26 mouse cellular contexts compared by ENCODE assay signal in the genomic region with DNA sequence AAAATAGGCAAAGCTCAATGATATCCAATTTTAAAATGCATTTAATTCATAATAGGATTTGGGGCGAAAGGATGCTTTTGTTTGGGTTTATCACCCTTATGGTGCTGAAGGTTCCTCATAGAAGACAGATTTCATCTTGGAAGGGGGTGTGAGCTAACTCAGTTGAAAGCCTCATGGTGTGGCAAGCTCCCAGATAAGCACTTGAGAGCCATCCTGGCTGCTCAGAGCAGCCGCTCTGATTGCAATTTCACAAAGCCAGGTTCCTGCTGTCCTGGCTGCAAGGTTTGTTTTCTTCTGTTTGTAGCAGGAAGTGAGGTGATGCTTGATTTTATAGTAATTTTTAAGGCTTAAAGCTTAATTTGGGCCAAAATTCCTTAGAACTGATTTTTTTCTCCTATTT.
DNase-seq lines count a peak whose midpoint lies in the region; TF ChIP-seq lines count a peak whose summit lies in the region.
"Had no signal": no experiment of that assay in that cellular context is flagged by ENCODE, and none has a peak within 500 bp of the region (broad histone marks: within the 10 kb centered on the region; RNA-seq: fewer than 3 reads in every experiment).

No protein-coding gene starts in this region.

- no peaks in the 10 kb centered on the region; a peak in 1 of 4 replicates for H3K36me3 ChIP-seq in MEL (ENCODE audit: control insufficient read depth in 1 of 2, insufficient read depth in 2 of 2, low read length in 2 of 2)
- H3K36me3 ChIP-seq: embryonic facial prominence, embryonic 10.5 days; embryonic facial prominence, embryonic 15.5 days; forebrain, embryonic 12.5 days; heart, embryonic 10.5 days; heart, embryonic 15.5 days; liver, embryonic 13.5 days; midbrain, embryonic 13.5 days; neural tube, embryonic 12.5 days had no signal

- no peak overlapping the region for H3K27ac ChIP-seq in MEL (ENCODE audit: control insufficient read depth, low read depth, low read length)
- H3K27ac ChIP-seq: embryonic facial prominence, embryonic 10.5 days; embryonic facial prominence, embryonic 15.5 days; forebrain, embryonic 12.5 days; heart, embryonic 10.5 days; heart, embryonic 15.5 days; liver, embryonic 13.5 days; macrophage; midbrain, embryonic 13.5 days; neural tube, embryonic 12.5 days had no signal

- H3K9ac ChIP-seq in MEL (ENCODE audit: control insufficient read depth, low read depth, low read length, poor library complexity, severe bottlenecking): no peak overlapping the region
- H3K9ac ChIP-seq: embryonic facial prominence, embryonic 15.5 days; forebrain, embryonic 12.5 days; heart, embryonic 15.5 days; liver, embryonic 13.5 days; midbrain, embryonic 13.5 days; neural tube, embryonic 12.5 days had no signal

- no peaks in the 10 kb centered on the region; a peak in 1 of 4 replicates for H3K27me3 ChIP-seq in MEL (ENCODE audit: control insufficient read depth in 1 of 2, insufficient read depth in 2 of 2, low read length in 2 of 2)
- H3K27me3 ChIP-seq: CH12.LX; embryonic facial prominence, embryonic 15.5 days; forebrain, embryonic 12.5 days; heart, embryonic 15.5 days; liver, embryonic 13.5 days; midbrain, embryonic 13.5 days; neural tube, embryonic 12.5 days had no signal

- no peak for TF ChIP-seq RAD21 in MEL (IDR thresholded peaks at IDR 0.05; ENCODE audit: low read depth, low read length)

- no peak for TF ChIP-seq CTCF in MEL (IDR thresholded peaks at IDR 0.05 in 2 of 3, conservative IDR thresholded peaks at IDR 0.05 in 1 of 3; ENCODE audit: control insufficient read depth in 1 of 3, insufficient read depth in 1 of 3, low read depth in 2 of 3, low read length in 3 of 3, poor library complexity in 1 of 3, severe bottlenecking in 1 of 3)

- H3K79me2 ChIP-seq in MEL (ENCODE audit: control insufficient read depth, insufficient read depth, low read length, poor library complexity): no peaks in the 10 kb centered on the region

- DNase-seq in adrenal gland, postnatal 25 days: peak; percentile 7
- no peak for DNase-seq in adrenal gland, adult 2 months
- DNase-seq in MEL (ENCODE audit: low read depth, low spot score): peak; percentile 3
- DNase-seq in cerebellum, adult 11-12 months: peak; percentile 93
- DNase-seq in cerebellum, adult 9-11 months: peak; percentile 94
- DNase-seq in ovary, postnatal 36 days (ENCODE audit: low spot score): no peak
- no peak for DNase-seq in layer of hippocampus, postnatal 14 days (ENCODE audit: low spot score in 2 of 2)
- DNase-seq in lung, postnatal 4 days: no peak
- DNase-seq: adrenal gland, postnatal 10 days; gastrocnemius, postnatal 25 days; heart, adult 11 months; kidney, adult 9 months; kidney, postnatal 10 days; layer of hippocampus, adult 9-11 months; liver, embryonic 13.5 days; lung, adult 18-20 months had no signal

- H3K4me1 ChIP-seq in MEL (ENCODE audit: control insufficient read depth in 1 of 2, insufficient read depth in 2 of 2, low read length in 2 of 2): no peaks in the 10 kb centered on the region
- H3K4me1 ChIP-seq: embryonic facial prominence, embryonic 10.5 days; embryonic facial prominence, embryonic 15.5 days; forebrain, embryonic 12.5 days; heart, embryonic 10.5 days; heart, embryonic 15.5 days; liver, embryonic 13.5 days; midbrain, embryonic 13.5 days; neural tube, embryonic 12.5 days had no signal

- TF ChIP-seq EP300 in MEL (IDR thresholded peaks at IDR 0.05; ENCODE audit: low read depth in 1 of 2, low read length in 2 of 2): no peak

- H3K9me3 ChIP-seq in MEL (replicated peaks; ENCODE audit: insufficient read depth, low read length): no peaks in the 10 kb centered on the region
- H3K9me3 ChIP-seq: embryonic facial prominence, embryonic 10.5 days; embryonic facial prominence, embryonic 15.5 days; forebrain, embryonic 12.5 days; heart, embryonic 10.5 days; heart, embryonic 15.5 days; liver, embryonic 13.5 days; midbrain, embryonic 13.5 days; neural tube, embryonic 12.5 days had no signal

- H3K4me3 ChIP-seq in MEL (ENCODE audit: control insufficient read depth in 1 of 2, insufficient read depth in 1 of 2, low read depth in 2 of 2, low read length in 2 of 2): no peak overlapping the region
- H3K4me3 ChIP-seq: embryonic facial prominence, embryonic 10.5 days; embryonic facial prominence, embryonic 15.5 days; forebrain, embryonic 12.5 days; heart, embryonic 10.5 days; heart, embryonic 15.5 days; liver, embryonic 13.5 days; midbrain, embryonic 13.5 days; myocyte; neural tube, embryonic 12.5 days had no signal

- TF ChIP-seq POLR2A in MEL (IDR thresholded peaks at IDR 0.05; ENCODE audit: control insufficient read depth in 1 of 2, insufficient read depth in 1 of 2, low read depth in 1 of 2, low read length in 2 of 2, poor library complexity in 1 of 2): no peak

TF ChIP-seq in MEL, 35 proteins besides CTCF, POLR2A, EP300 and RAD21:
- TF ChIP-seq E2F4 (IDR thresholded peaks at IDR 0.05; ENCODE audit: borderline replicate concordance, low read depth, low read length) (no peak), MEF2A (IDR thresholded peaks at IDR 0.05; ENCODE audit: extremely low read depth, insufficient replicate concordance, low read depth, low read length, poor library complexity, severe bottlenecking) (no peak), MYC (IDR thresholded peaks at IDR 0.05; ENCODE audit: low read depth, low read length) (no peak), CHD2 (IDR thresholded peaks at IDR 0.05; ENCODE audit: low read length) (no peak), HCFC1 (IDR thresholded peaks at IDR 0.05; ENCODE audit: low read depth, low read length) (no peak), TCF12 (IDR thresholded peaks at IDR 0.05; ENCODE audit: low read depth, low read length) (no peak), ETS1 (IDR thresholded peaks at IDR 0.05; ENCODE audit: low read depth, low read length) (no peak), NRF1 (IDR thresholded peaks at IDR 0.05; ENCODE audit: insufficient read depth, low read depth, low read length, poor library complexity, severe bottlenecking) (no peak), TAL1 (IDR thresholded peaks at IDR 0.05; ENCODE audit: low read length) (no peak), TBP (IDR thresholded peaks at IDR 0.05; ENCODE audit: low read depth, low read length) (no peak), GATA1 (IDR thresholded peaks at IDR 0.05; ENCODE audit: low read depth, low read length) (no peak), ELF1 (IDR thresholded peaks at IDR 0.05; ENCODE audit: low read depth, low read length) (no peak), KAT2A (conservative IDR thresholded peaks at IDR 0.05; ENCODE audit: low read depth, low read length) (no peak), ZMIZ1 (IDR thresholded peaks at IDR 0.05; ENCODE audit: low read depth, low read length) (no peak), BHLHE40 (IDR thresholded peaks at IDR 0.05; ENCODE audit: borderline replicate concordance, low read depth, low read length) (no peak), MAFK (IDR thresholded peaks at IDR 0.05; ENCODE audit: borderline replicate concordance, low read depth, low read length) (no peak), ZC3H11A (IDR thresholded peaks at IDR 0.05; ENCODE audit: low read depth, low read length) (no peak), ZNF384 (IDR thresholded peaks at IDR 0.05; ENCODE audit: low read depth, low read length) (no peak), UBTF (IDR thresholded peaks at IDR 0.05; ENCODE audit: borderline replicate concordance, insufficient read depth, low read depth, low read length) (no peak), SMC3 (IDR thresholded peaks at IDR 0.05; ENCODE audit: low read depth, low read length) (no peak)

Comparison
In these comparisons a context has a peak if more than half of its experiments do, and no peak if none do; other contexts are left out.
1. DNase-seq: peak in adrenal gland, postnatal 25 days (single experiment), MEL (single experiment), cerebellum, adult 11-12 months (single experiment) and cerebellum, adult 9-11 months (single experiment); none in adrenal gland, adult 2 months (single experiment), ovary, postnatal 36 days (single experiment), layer of hippocampus, postnatal 14 days (0 of 2) and lung, postnatal 4 days (0 of 2).